ENCODE assay signal across 9 mouse cellular contexts in genomic region chr19:46482896-46483516, GRCm38 (mm10). TPM values are rescaled to one million over a fixed set of nuclear protein-coding genes. Genes with fewer than 3 reads are reported as not detected.
DNase-seq lines count a peak whose midpoint lies in the region; ATAC-seq lines count a peak whose summit lies in the region.
"Had no signal": no experiment of that assay in that cellular context is flagged by ENCODE, and none has a peak within 500 bp of the region (broad histone marks: within the 10 kb centered on the region; RNA-seq: fewer than 3 reads in every experiment).

No protein-coding gene starts in this region.

- H3K4me1 ChIP-seq in midbrain, embryonic 10.5 days: peaks cover 89% of the 10 kb centered on the region
- peaks cover 48% of the 10 kb centered on the region for H3K4me1 ChIP-seq in midbrain, embryonic 13.5 days (replicated peaks)
- H3K4me1 ChIP-seq in hindbrain, embryonic 15.5 days (replicated peaks): peaks cover 51% of the 10 kb centered on the region

- H3K4me3 ChIP-seq in midbrain, embryonic 10.5 days: no peak overlapping the region
- H3K4me3 ChIP-seq in midbrain, embryonic 13.5 days (replicated peaks): no peak overlapping the region
- H3K4me3 ChIP-seq in hindbrain, embryonic 15.5 days: no peak overlapping the region
- H3K4me3 ChIP-seq: erythroblast, embryonic 14.5 days had no signal

- H3K27me3 ChIP-seq in midbrain, embryonic 10.5 days (ENCODE audit: low read depth, poor library complexity, severe bottlenecking): no peaks in the 10 kb centered on the region
- no peaks in the 10 kb centered on the region for H3K27me3 ChIP-seq in midbrain, embryonic 13.5 days
- H3K27me3 ChIP-seq in hindbrain, embryonic 15.5 days: no peaks in the 10 kb centered on the region

- 33% methylated on average over 17 of the region's 17 CpGs for WGBS in midbrain, embryonic 10.5 days
- WGBS in midbrain, embryonic 13.5 days: 28% methylated on average over 14 of the region's 17 CpGs
- WGBS in hindbrain, embryonic 15.5 days: 38% methylated on average over 17 of the region's 17 CpGs

- peaks cover 73% of the 10 kb centered on the region for H3K36me3 ChIP-seq in midbrain, embryonic 10.5 days
- H3K36me3 ChIP-seq in midbrain, embryonic 13.5 days: peaks cover 57% of the 10 kb centered on the region
- H3K36me3 ChIP-seq in hindbrain, embryonic 15.5 days: 0 out of 2 replicates have a peak, but pooled peaks cover 8% of the 10 kb centered on the region

- H3K4me2 ChIP-seq in midbrain, embryonic 13.5 days (replicated peaks): no peak overlapping the region
- H3K4me2 ChIP-seq in hindbrain, embryonic 15.5 days: no peak overlapping the region

- no peak overlapping the region for H3K9ac ChIP-seq in midbrain, embryonic 13.5 days (replicated peaks)
- no peak overlapping the region for H3K9ac ChIP-seq in hindbrain, embryonic 15.5 days

- DNase-seq in cerebellum, postnatal 25 days: peak; percentile 23 to 39
- no peak for DNase-seq in cerebellum, adult 8-10 months
- DNase-seq in midbrain, embryonic 10.5 days (ENCODE audit: low spot score): no peak
- peak; percentile 48 for DNase-seq in retina, postnatal 1 day
- DNase-seq in gastrocnemius, adult 18-20 months (ENCODE audit: low spot score): no peak
- DNase-seq in frontal cortex, postnatal 10 days (ENCODE audit: low spot score in 2 of 2): no peak

- peak overlapping the region; percentile 71 for H3K27ac ChIP-seq in midbrain, embryonic 10.5 days (replicated peaks)
- H3K27ac ChIP-seq in midbrain, embryonic 13.5 days: no peak overlapping the region
- H3K27ac ChIP-seq in hindbrain, embryonic 15.5 days (replicated peaks): 0 out of 2 replicates have a peak overlapping the region, but pooled peaks have one; percentile 49

- no peak for ATAC-seq in midbrain, embryonic 13.5 days
- no peak for ATAC-seq in hindbrain, embryonic 15.5 days (ENCODE audit: low FRiP score, low read depth)

- H3K9me3 ChIP-seq in midbrain, embryonic 10.5 days (replicated peaks): no peaks in the 10 kb centered on the region
- no peaks in the 10 kb centered on the region for H3K9me3 ChIP-seq in midbrain, embryonic 13.5 days
- no peaks in the 10 kb centered on the region for H3K9me3 ChIP-seq in hindbrain, embryonic 15.5 days

RNA-seq across cellular contexts. Expression of gene Trim8, which starts 18.5 kb away (rescaled TPM):
- polyA plus RNA-seq in midbrain, embryonic 10.5 days (2016; fragmentation: Nextera tagmentation; extraction: Ambion mirVana): 24.6 and 27.8 TPM in 2 replicates
- 27.7 and 33.0 TPM in 2 replicates for polyA plus RNA-seq in midbrain, embryonic 13.5 days (2015; fragmentation: Nextera tagmentation; extraction: Ambion mirVana)
- 27.8 and 31.9 TPM in 2 replicates for polyA plus RNA-seq in hindbrain, embryonic 15.5 days (2015; fragmentation: Nextera tagmentation; extraction: Ambion mirVana)
- total RNA-seq in gastrocnemius, adult 18-20 months (2021): 10 to 100 TPM; 17.6 to 22.5 TPM

Comparison
In these comparisons a context has a peak if more than half of its experiments do, and no peak if none do; other contexts are left out.
1. DNase-seq: peak in cerebellum, postnatal 25 days (2 of 2) and retina, postnatal 1 day (single experiment); none in cerebellum, adult 8-10 months (single experiment), midbrain, embryonic 10.5 days (single experiment), gastrocnemius, adult 18-20 months (single experiment) and frontal cortex, postnatal 10 days (0 of 2).